Mouse (Mus musculus) C2C12 (cell line): ENCODE measurements around the gene Dip2c.

Experiments
- CTCF ChIP-seq: IDR thresholded peaks from one replicate; pipeline ENCODE4 v1.5.1; 2011; ENCODE audit not compliant: control insufficient read depth, insufficient read depth, insufficient read length
- MAX ChIP-seq: IDR thresholded peaks from one replicate; pipeline ENCODE4 v1.6.1; 2011; ENCODE audit warnings: mild to moderate bottlenecking, control low read depth
- MYOG ChIP-seq: IDR thresholded peaks from one replicate; pipeline ENCODE4 v1.6.1; 2011; ENCODE audit not compliant: control insufficient read depth, insufficient read length; ENCODE audit errors: extremely low read depth
- USF1 ChIP-seq: IDR thresholded peaks from one replicate; pipeline ENCODE4 v1.6.1; 2011; ENCODE audit warnings: low read depth, mild to moderate bottlenecking, control low read depth, moderate library complexity

DNA sequence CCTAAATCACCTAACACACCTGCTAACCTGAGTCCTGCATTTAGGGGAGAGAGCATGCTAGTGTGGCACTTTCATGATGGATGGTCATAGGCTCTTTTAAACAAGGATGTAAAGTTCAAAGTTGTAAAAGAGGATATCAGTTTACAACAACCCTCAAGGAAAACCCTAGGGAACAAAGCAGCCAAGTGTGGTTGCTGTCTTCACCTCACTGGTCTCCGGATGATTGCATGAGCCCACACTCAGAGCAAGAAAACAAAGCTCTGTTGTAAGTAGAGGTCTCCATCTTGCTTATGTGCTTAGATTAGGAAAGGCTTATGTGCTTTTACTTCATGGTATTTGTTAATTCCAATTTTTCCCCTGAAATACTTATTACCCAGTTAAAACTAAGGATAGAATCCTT lies 384.4 kb downstream of the Dip2c start:
- no peak for TF ChIP-seq CTCF
- no peak for TF ChIP-seq USF1
- TF ChIP-seq MYOG = no peak
- TF ChIP-seq MAX = no peak
